Mouse (Mus musculus) embryonic facial prominence, embryonic 11.5 days (tissue): ENCODE measurements around the gene Cbx8. TPM values are rescaled to one million over a fixed set of nuclear protein-coding genes. Genes with fewer than 3 reads are reported as not detected.

ENCODE experiments used
- ATAC-seq: fragments of 200-750 bp; cut with Nextera tagmentation; replicated peaks from 2 replicates; pipeline ENCODE4 v1.8.0; 2017; ENCODE audit warnings: low read depth; ENCODE audit not compliant: insufficient number of reproducible peaks, low FRiP score, low TSS enrichment
- DNase-seq: peaks from one replicate; pipeline ENCODE4 v3.0.0-alpha.2; 2015; ENCODE audit warnings: low spot score
- H3K27ac ChIP-seq: fragments of 300-500 bp; sonication (generic); replicated peaks from 2 replicates; pipeline ENCODE4 v1.5.1; 2014; ENCODE audit warnings: mild to moderate bottlenecking, low read depth, low read length, control low read depth
- H3K27me3 ChIP-seq: fragments of 300-500 bp; sonication (generic); 2 replicates; pipeline ENCODE4 v1.6.1; 2014; ENCODE audit warnings: mild to moderate bottlenecking, low read length, moderate library complexity, mixed read lengths; ENCODE audit not compliant: control insufficient read depth, insufficient read depth
- H3K36me3 ChIP-seq: fragments of 300-500 bp; sonication (generic); replicated peaks from 2 replicates; pipeline ENCODE4 v1.6.1; 2014; ENCODE audit warnings: low read depth, mild to moderate bottlenecking, low read length, moderate library complexity, mixed read lengths; ENCODE audit not compliant: control insufficient read depth, insufficient read depth
- H3K4me1 ChIP-seq: fragments of 300-500 bp; sonication (generic); 2 replicates; pipeline ENCODE4 v1.6.1; 2014; ENCODE audit warnings: low read length, mixed read lengths; ENCODE audit not compliant: control insufficient read depth, insufficient read depth
- H3K4me2 ChIP-seq: fragments of 300-500 bp; sonication (generic); 2 replicates; pipeline ENCODE4 v1.6.1; 2014; ENCODE audit warnings: low read depth, mild to moderate bottlenecking, control low read depth, low read length, moderate library complexity
- H3K4me3 ChIP-seq: fragments of 300-500 bp; sonication (generic); 2 replicates; pipeline ENCODE4 v1.5.1; 2014; ENCODE audit warnings: low read depth, low read length, control low read depth
- H3K9ac ChIP-seq: fragments of 300-500 bp; sonication (generic); replicated peaks from 2 replicates; pipeline ENCODE4 v1.6.1; 2014; ENCODE audit warnings: mild to moderate bottlenecking, control low read depth, low read length
- H3K9me3 ChIP-seq: fragments of 300-500 bp; sonication (generic); replicated peaks from 2 replicates; pipeline ENCODE4 v1.6.1; 2016; ENCODE audit warnings: mild to moderate bottlenecking, low read length, inconsistent platforms, mixed read lengths; ENCODE audit not compliant: control insufficient read depth
- WGBS: fragments of 180-500 bp; shearing (Covaris S2); extraction: QIAGEN DNeasy Blood & Tissue Kit; methylation state at CpG from one replicate; pipeline ENCODE4 v1.1.7; 2014; 5-methylcytosine and 5-hydroxymethylcytosine counted together
- polyA plus RNA-seq: library from polyadenylated mRNA; unstranded; fragments of >200 nt; fragmentation: Nextera tagmentation; extraction: Ambion mirVana; gene quantifications from 2 replicates; pipeline ENCODE4 v1.2.1, GENCODE M21; 2014

The Cbx8 gene
- polyA plus RNA-seq, 1 experiment from 2014 or later, result 10.3 TPM

- peaks cover 9% of the 10 kb centered on the region for H3K4me1 ChIP-seq
- no peak overlapping the region for H3K4me3 ChIP-seq
- no peaks in the 10 kb centered on the region for H3K36me3 ChIP-seq
- ATAC-seq (no peak), DNase-seq (no peak)
- no peak overlapping the region for H3K4me2 ChIP-seq
- peaks cover 74% of the 10 kb centered on the region for H3K27me3 ChIP-seq
- WGBS, result under 1% methylated on average over 13 of the region's 13 CpGs
- H3K9ac ChIP-seq, result no peak overlapping the region
- no peak overlapping the region for H3K27ac ChIP-seq
- no peaks in the 10 kb centered on the region for H3K9me3 ChIP-seq
Observed at GRCm38 (mm10) chr11:119048133-119048510, 7.4 kb upstream of the Cbx8 start.

- Histone ChIP-seq H3K36me3 (no peaks in the 10 kb centered on the region), H3K27me3 (peaks cover 74% of the 10 kb centered on the region), H3K4me1 (peaks cover 4% of the 10 kb centered on the region), H3K9ac (no peak overlapping the region), H3K9me3 (no peaks in the 10 kb centered on the region), H3K27ac (no peak overlapping the region), H3K4me2 (peak overlapping the region; percentile 60), H3K4me3 (no peak overlapping the region; the same call in 1 of the 2 replicates)
- under 1% methylated on average over 43 of the region's 43 CpGs for WGBS
- no peak for ATAC-seq
- DNase-seq, result peak; percentile 77
Observed at GRCm38 (mm10) chr11:119047261-119048132, 6.7 kb upstream of the Cbx8 start.

GRCm38 (mm10) chr11:119046601-119047245, 6.0 kb upstream of the Cbx8 start:
- H3K27me3 ChIP-seq, result peaks cover 69% of the 10 kb centered on the region
- H3K36me3 ChIP-seq, result no peaks in the 10 kb centered on the region
- H3K4me3 ChIP-seq, result peak overlapping the region; percentile 31
- no peak overlapping the region for H3K27ac ChIP-seq
- peak overlapping the region; percentile 27; the same call in 1 of the 2 replicates for H3K9ac ChIP-seq
- DNase-seq, result peak; percentile 83
- no peak; the same call in 1 of the 2 replicates for ATAC-seq
- H3K4me2 ChIP-seq, result peak overlapping the region; percentile 60
- H3K4me1 ChIP-seq, result peaks cover 6% of the 10 kb centered on the region
- under 1% methylated on average over 39 of the region's 39 CpGs for WGBS
- H3K9me3 ChIP-seq, result no peaks in the 10 kb centered on the region

GRCm38 (mm10) chr11:119044551-119045337, 4.0 kb upstream of the Cbx8 start:
- Histone ChIP-seq H3K27me3 (peaks cover 52% of the 10 kb centered on the region), H3K9me3 (no peaks in the 10 kb centered on the region), H3K36me3 (no peaks in the 10 kb centered on the region), H3K9ac (peak overlapping the region; percentile 29), H3K4me2 (peak overlapping the region; percentile 40), H3K27ac (no peak overlapping the region), H3K4me3 (no peak overlapping the region), H3K4me1 (peaks cover 8% of the 10 kb centered on the region)
- ATAC-seq, result no peak
- WGBS, result 1% methylated on average over 39 of the region's 41 CpGs
- peak; percentile 63 for DNase-seq

- Histone ChIP-seq H3K27ac (no peak overlapping the region), H3K9me3 (no peaks in the 10 kb centered on the region), H3K4me3 (no peak overlapping the region), H3K4me1 (peaks cover 12% of the 10 kb centered on the region), H3K27me3 (peaks cover 47% of the 10 kb centered on the region), H3K9ac (no peak overlapping the region), H3K4me2 (peak overlapping the region; percentile 40), H3K36me3 (no peaks in the 10 kb centered on the region)
- no peak for ATAC-seq
- DNase-seq, result peak; percentile 88
- 3% methylated on average over 10 of the region's 10 CpGs for whole genome bisulfite sequencing
Observed at GRCm38 (mm10) chr11:119043761-119044550, 3.2 kb upstream of the Cbx8 start.

GRCm38 (mm10) chr11:119043273-119043540, 2.4 kb upstream of the Cbx8 start:
- WGBS, result 1% methylated on average over 4 of the region's 4 CpGs
- DNase-seq (no peak), ATAC-seq (no peak)
- Histone ChIP-seq H3K36me3 (no peaks in the 10 kb centered on the region; the same call in 1 of the 2 replicates), H3K4me3 (no peak overlapping the region), H3K9ac (no peak overlapping the region), H3K4me2 (no peak overlapping the region), H3K27me3 (peaks cover 45% of the 10 kb centered on the region), H3K27ac (0 out of 2 replicates have a peak overlapping the region, but pooled peaks have one; percentile 38), H3K4me1 (peaks cover 12% of the 10 kb centered on the region), H3K9me3 (no peaks in the 10 kb centered on the region)

- ATAC-seq, result no peak
- peak; percentile 84 for DNase-seq
- Histone ChIP-seq H3K9ac (no peak overlapping the region; the same call in 1 of the 2 replicates), H3K4me2 (peak overlapping the region; percentile 31; the same call in 1 of the 2 replicates), H3K27ac (0 out of 2 replicates have a peak overlapping the region, but pooled peaks have one; percentile 38), H3K27me3 (peaks cover 44% of the 10 kb centered on the region), H3K4me1 (peaks cover 12% of the 10 kb centered on the region), H3K4me3 (no peak overlapping the region), H3K36me3 (no peaks in the 10 kb centered on the region; the same call in 1 of the 2 replicates), H3K9me3 (no peaks in the 10 kb centered on the region)
- under 1% methylated on average over 52 of the region's 52 CpGs for WGBS
Observed at GRCm38 (mm10) chr11:119042466-119043272, 1.9 kb upstream of the Cbx8 start.
